Mouse (Mus musculus) kidney, embryonic 14.5 days (tissue): ENCODE data around the gene Sbf1. TPM values are rescaled to one million over a fixed set of nuclear protein-coding genes. Genes with fewer than 3 reads are reported as not detected.
A peak's percentile ranks its signal among the peaks of the same experiment; 100 is the strongest.

Experiments used
- ATAC-seq: fragments of 200-750 bp; cut with Nextera tagmentation; 2 replicates; pipeline ENCODE4 v1.8.0; 2017; ENCODE audit warnings: moderate number of reproducible peaks, mild to moderate bottlenecking, moderate TSS enrichment, moderate library complexity; ENCODE audit not compliant: low FRiP score, low TSS enrichment
- H3K27ac ChIP-seq: fragments of 300-500 bp; sonication (generic); 2 replicates; pipeline ENCODE4 v1.5.1; 2014; ENCODE audit warnings: low read depth, mild to moderate bottlenecking, low read length, moderate library complexity, mixed read lengths
- H3K27me3 ChIP-seq: fragments of 300-500 bp; sonication (generic); 2 replicates; pipeline ENCODE4 v1.6.1; 2014; ENCODE audit warnings: mild to moderate bottlenecking, low read length; ENCODE audit not compliant: control insufficient read depth, insufficient read depth
- H3K36me3 ChIP-seq: fragments of 300-500 bp; sonication (generic); 2 replicates; pipeline ENCODE4 v1.6.1; 2014; ENCODE audit warnings: low read length, mixed read lengths; ENCODE audit not compliant: control insufficient read depth, insufficient read depth
- H3K4me1 ChIP-seq: fragments of 300-500 bp; sonication (generic); 2 replicates; pipeline ENCODE4 v1.6.1; 2014; ENCODE audit warnings: low read length, mixed read lengths; ENCODE audit not compliant: control insufficient read depth, insufficient read depth
- H3K4me2 ChIP-seq: fragments of 300-500 bp; sonication (generic); replicated peaks from 2 replicates; pipeline ENCODE4 v1.6.1; 2014; ENCODE audit warnings: low read depth, mild to moderate bottlenecking, low read length
- H3K4me3 ChIP-seq: fragments of 300-500 bp; sonication (generic); 2 replicates; pipeline ENCODE4 v1.5.1; 2014; ENCODE audit warnings: mild to moderate bottlenecking, low read length
- H3K9ac ChIP-seq: fragments of 300-500 bp; sonication (generic); 2 replicates; pipeline ENCODE4 v1.6.1; 2014; ENCODE audit warnings: low read depth, mild to moderate bottlenecking, low read length, moderate library complexity
- H3K9me3 ChIP-seq: fragments of 300-500 bp; sonication (generic); 2 replicates; pipeline ENCODE4 v1.6.1; 2016; ENCODE audit warnings: low read length; ENCODE audit not compliant: control insufficient read depth
- WGBS: fragments of 180-500 bp; shearing (Covaris S2); extraction: QIAGEN DNeasy Blood & Tissue Kit; methylation state at CpG from one replicate; pipeline ENCODE4 v1.1.7; 2014; 5-methylcytosine and 5-hydroxymethylcytosine counted together
- polyA plus RNA-seq: library from polyadenylated mRNA; unstranded; fragments of >200 nt; fragmentation: Nextera tagmentation; extraction: Ambion mirVana; gene quantifications from 2 replicates; pipeline ENCODE4 v1.2.1, GENCODE M21; 2014

Gene Sbf1
- 55.6 and 62.0 TPM in 2 replicates for polyA plus RNA-seq

- Histone ChIP-seq H3K27ac (no peak within 1 kb of the TSS), H3K4me2 (peak within 1 kb of the TSS; percentile 78), H3K36me3 (no peaks in the 10 kb centered on the region), H3K9ac (peak within 1 kb of the TSS; percentile 88), H3K27me3 (no peaks in the 10 kb centered on the region), H3K4me3 (peak within 1 kb of the TSS; percentile 98), H3K9me3 (no peaks in the 10 kb centered on the region), H3K4me1 (peaks cover 21% of the 10 kb centered on the region)
- ATAC-seq: peak; percentile 100
- WGBS: under 1% methylated on average over 37 of the region's 37 CpGs
Measured at GRCm38 (mm10) chr15:89315190-89315731, at the start of gene Sbf1. Gene Sbf1 (minus strand): TSS chr15:89315311.

GRCm38 (mm10) chr15:89363051-89363450, 47.9 kb upstream of the Sbf1 start:
- Histone ChIP-seq H3K4me1 (0 out of 2 replicates have a peak, but pooled peaks cover 3% of the 10 kb centered on the region), H3K4me3 (no peak overlapping the region), H3K4me2 (no peak overlapping the region), H3K36me3 (peaks cover 80% of the 10 kb centered on the region), H3K9me3 (no peaks in the 10 kb centered on the region), H3K9ac (no peak overlapping the region), H3K27ac (no peak overlapping the region), H3K27me3 (no peaks in the 10 kb centered on the region)
- ATAC-seq: no peak
- WGBS: 90% methylated on average over 7 of the region's 7 CpGs

GRCm38 (mm10) chr15:89358784-89359183, 43.7 kb upstream of the Sbf1 start:
- WGBS: 84% methylated on average over 3 of the region's 3 CpGs
- no peak for ATAC-seq
- H3K9ac ChIP-seq: no peak overlapping the region
- no peak overlapping the region for H3K27ac ChIP-seq
- H3K4me2 ChIP-seq: no peak overlapping the region
- no peaks in the 10 kb centered on the region for H3K27me3 ChIP-seq
- H3K36me3 ChIP-seq: peaks cover 38% of the 10 kb centered on the region
- no peaks in the 10 kb centered on the region for H3K9me3 ChIP-seq
- H3K4me1 ChIP-seq: peaks cover 16% of the 10 kb centered on the region
- H3K4me3 ChIP-seq: no peak overlapping the region

GRCm38 (mm10) chr15:89356372-89356771, 41.3 kb upstream of the Sbf1 start:
- Histone ChIP-seq H3K27me3 (no peaks in the 10 kb centered on the region), H3K36me3 (peaks cover 39% of the 10 kb centered on the region), H3K9ac (peak overlapping the region; percentile 89), H3K4me3 (peak overlapping the region; percentile 74), H3K27ac (peak overlapping the region; percentile 85), H3K4me2 (peak overlapping the region; percentile 57), H3K4me1 (peaks cover 16% of the 10 kb centered on the region), H3K9me3 (no peaks in the 10 kb centered on the region)
- under 1% methylated on average over 15 of the region's 15 CpGs for WGBS
- peak; percentile 80 for ATAC-seq

- Histone ChIP-seq H3K4me1 (peaks cover 16% of the 10 kb centered on the region), H3K4me3 (peak within 1 kb of the TSS; percentile 74), H3K9me3 (no peaks in the 10 kb centered on the region), H3K4me2 (peak within 1 kb of the TSS; percentile 64), H3K27me3 (no peaks in the 10 kb centered on the region), H3K27ac (peak within 1 kb of the TSS; percentile 85), H3K36me3 (peaks cover 38% of the 10 kb centered on the region), H3K9ac (peak within 1 kb of the TSS; percentile 89)
- ATAC-seq: peak; percentile 90
- under 1% methylated on average over 63 of the region's 64 CpGs for WGBS
Measured at GRCm38 (mm10) chr15:89355241-89356187, 40.4 kb upstream of the Sbf1 start, which contains the start of the genes Lmf2 and Ncaph2. Gene Lmf2 (minus strand): TSS chr15:89355659. Gene Ncaph2 (plus strand): TSS chr15:89355719.

GRCm38 (mm10) chr15:89354455-89354854, 39.3 kb upstream of the Sbf1 start:
- peak overlapping the region; percentile 89 for H3K9ac ChIP-seq
- peak overlapping the region; percentile 74 for H3K4me3 ChIP-seq
- no peaks in the 10 kb centered on the region for H3K27me3 ChIP-seq
- peaks cover 36% of the 10 kb centered on the region for H3K36me3 ChIP-seq
- peak overlapping the region; percentile 64 for H3K4me2 ChIP-seq
- WGBS: 66% methylated on average over 7 of the region's 7 CpGs
- H3K27ac ChIP-seq: no peak overlapping the region
- ATAC-seq: no peak
- peaks cover 16% of the 10 kb centered on the region for H3K4me1 ChIP-seq
- H3K9me3 ChIP-seq: no peaks in the 10 kb centered on the region

GRCm38 (mm10) chr15:89353837-89354236, 38.7 kb upstream of the Sbf1 start:
- Histone ChIP-seq H3K9me3 (no peaks in the 10 kb centered on the region), H3K27ac (no peak overlapping the region), H3K4me1 (peaks cover 16% of the 10 kb centered on the region), H3K4me2 (peak overlapping the region; percentile 64), H3K4me3 (peak overlapping the region; percentile 74; the same call in 1 of the 2 replicates), H3K36me3 (peaks cover 36% of the 10 kb centered on the region), H3K9ac (peak overlapping the region; percentile 89; the same call in 1 of the 2 replicates), H3K27me3 (no peaks in the 10 kb centered on the region)
- 95% methylated on average over 16 of the region's 16 CpGs for WGBS
- no peak for ATAC-seq

- no peaks in the 10 kb centered on the region for H3K9me3 ChIP-seq
- H3K4me3 ChIP-seq: no peak overlapping the region
- H3K27ac ChIP-seq: no peak overlapping the region
- no peaks in the 10 kb centered on the region for H3K27me3 ChIP-seq
- H3K4me2 ChIP-seq: no peak overlapping the region
- peaks cover 11% of the 10 kb centered on the region for H3K4me1 ChIP-seq
- ATAC-seq: no peak
- 94% methylated on average over 12 of the region's 12 CpGs for WGBS
- peaks cover 36% of the 10 kb centered on the region for H3K36me3 ChIP-seq
- H3K9ac ChIP-seq: no peak overlapping the region
Measured at GRCm38 (mm10) chr15:89352795-89353194, 37.7 kb upstream of the Sbf1 start.
